Mouse (Mus musculus) inflammation-experienced regulatory T-cells, adult 6 months (primary cell): ENCODE data around the gene Nup210l. TPM values are rescaled to one million over a fixed set of nuclear protein-coding genes. Genes with fewer than 3 reads are reported as not detected.
"Not testable (repeated sequence)": the region's sequence is repeated elsewhere in the genome, so short reads cannot be mapped to it uniquely, and the experiment has no call there.

Experiments
- ATAC-seq: one replicate; pipeline ENCODE4 v1.8.0; 2017
- polyA plus RNA-seq, 3 experiments: library from polyadenylated mRNA; unstranded; fragments of 100-300 nt; shearing (Covaris generic); gene quantifications; one replicate each; pipeline ENCODE4 v1.2.1; 2017

Gene Nup210l
- polyA plus RNA-seq, 3 experiments from 2014 or later: 0.18 to 0.51 (median 0.49) TPM

- ATAC-seq: peak; percentile 23
Measured at GRCm38 (mm10) chr3:90231075-90231474, 127.1 kb downstream of the Nup210l start.

- ATAC-seq: peak; percentile 98
Measured at GRCm38 (mm10) chr3:90231507-90232333, 127.8 kb downstream of the Nup210l start, which contains the start of gene Jtb. TSS of gene Jtb (plus strand) at chr3:90231597.

- no peak for ATAC-seq
Measured at GRCm38 (mm10) chr3:90241251-90241650, 137.3 kb downstream of the Nup210l start.

GRCm38 (mm10) chr3:90241669-90242358, 137.9 kb downstream of the Nup210l start:
- no peak for ATAC-seq

GRCm38 (mm10) chr3:90242984-90243775, 139.2 kb downstream of the Nup210l start, which contains the start of gene Creb3l4:
TSS of gene Creb3l4 (minus strand) at chr3:90243512.
- ATAC-seq: no peak

- peak; percentile 43 for ATAC-seq
Measured at GRCm38 (mm10) chr3:90245406-90245805, 141.5 kb downstream of the Nup210l start.

- peak; percentile 24 for ATAC-seq
Measured at GRCm38 (mm10) chr3:90247630-90247959, 143.7 kb downstream of the Nup210l start.

- ATAC-seq: peak; percentile 97
Measured at GRCm38 (mm10) chr3:90247960-90248745, 144.2 kb downstream of the Nup210l start, which contains the start of gene Slc39a1. TSS of gene Slc39a1 (plus strand) at chr3:90248172.

GRCm38 (mm10) chr3:90248746-90249100, 144.8 kb downstream of the Nup210l start:
- no peak for ATAC-seq

GRCm38 (mm10) chr3:90250791-90251190, 146.9 kb downstream of the Nup210l start:
- ATAC-seq: no peak

GRCm38 (mm10) chr3:90251731-90252226, 147.8 kb downstream of the Nup210l start:
- not testable (repeated sequence) for ATAC-seq

- ATAC-seq: not testable (repeated sequence)
Measured at GRCm38 (mm10) chr3:90252659-90253058, 148.7 kb downstream of the Nup210l start.

GRCm38 (mm10) chr3:90253174-90253573, 149.2 kb downstream of the Nup210l start:
- not testable (repeated sequence) for ATAC-seq

GRCm38 (mm10) chr3:90253653-90254418, 149.9 kb downstream of the Nup210l start, which contains the start of gene Crtc2:
TSS of gene Crtc2 (plus strand) at chr3:90254163.
- ATAC-seq: peak; percentile 99

- peak; percentile 21 for ATAC-seq
Measured at GRCm38 (mm10) chr3:90254419-90255193, 150.7 kb downstream of the Nup210l start.

GRCm38 (mm10) chr3:90255194-90255565, 151.2 kb downstream of the Nup210l start:
- no peak for ATAC-seq

- no peak for ATAC-seq
Measured at GRCm38 (mm10) chr3:90255784-90256353, 151.9 kb downstream of the Nup210l start.

GRCm38 (mm10) chr3:90256731-90257530, 153.0 kb downstream of the Nup210l start:
- no peak for ATAC-seq

- ATAC-seq: no peak
Measured at GRCm38 (mm10) chr3:90258521-90258920, 154.6 kb downstream of the Nup210l start.
